Mouse (Mus musculus) urinary bladder, postnatal 0 days (tissue): Measurements from ENCODE around the gene Ogdh. TPM values are rescaled to one million over a fixed set of nuclear protein-coding genes. Genes with fewer than 3 reads are reported as not detected.

ENCODE experiments used
- microRNA-seq: library from miRNA; unstranded; fragments of <30 nt; microRNA quantifications from one replicate; pipeline ENCODE4, GENCODE M21; 2016
- polyA plus RNA-seq: library from polyadenylated mRNA; unstranded; fragments of >200 nt; fragmentation: Nextera tagmentation; extraction: Ambion mirVana; gene quantifications from 2 replicates; pipeline ENCODE4 v1.2.1, GENCODE M21; 2015

Ogdh gene
- polyA plus RNA-seq, result 79.5 and 88.6 TPM in 2 replicates

DNA sequence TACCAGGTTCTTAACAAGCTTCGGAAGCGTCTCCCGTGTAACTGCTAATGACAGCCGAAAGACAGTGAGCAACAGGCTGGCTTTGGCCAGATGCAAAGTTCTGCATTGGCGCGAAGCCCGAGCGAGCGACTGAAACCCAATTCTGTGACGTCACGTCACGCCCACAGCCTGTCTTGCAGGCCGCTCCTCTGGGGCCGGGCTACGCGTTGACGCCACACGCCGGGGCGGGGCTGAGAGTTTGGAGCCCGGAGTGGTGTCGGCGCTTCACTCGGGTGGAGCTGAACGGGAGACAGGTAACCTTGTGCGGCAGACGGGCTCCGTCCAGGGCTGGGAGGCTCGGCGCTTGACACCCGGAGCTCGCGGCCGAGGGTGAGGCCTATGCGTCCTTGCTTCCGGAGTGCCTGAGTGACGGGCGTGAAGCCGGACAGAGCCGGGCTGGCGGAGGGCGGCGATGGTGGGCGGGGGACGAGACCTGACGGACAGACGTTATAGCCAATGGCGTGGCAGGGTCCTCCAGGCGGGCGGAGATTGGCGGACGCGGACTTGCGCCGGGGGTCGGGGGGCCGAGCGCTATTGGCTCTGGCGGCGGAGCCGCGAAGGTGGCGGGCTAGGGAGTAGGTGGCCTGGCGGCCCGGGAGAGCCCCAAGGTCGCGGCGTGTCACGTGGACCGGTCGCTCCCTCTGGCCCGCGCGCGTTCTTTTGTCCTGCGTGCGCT lies at the start of gene Ogdh:
Ogdh (plus strand) TSS at position 233 of the 715 bp plus-strand sequence.

GRCm38 (mm10) chr11:6267320-6268254 lies 23.8 kb upstream of the Ogdh start, which contains the start of gene Ddx56:
Ddx56 (minus strand) TSS chr11:6267772.

GRCm38 (mm10) chr11:6274387-6275093 lies 16.9 kb upstream of the Ogdh start, which contains the start of gene Tmed4:
Tmed4 (minus strand) TSS chr11:6274870.

DNA sequence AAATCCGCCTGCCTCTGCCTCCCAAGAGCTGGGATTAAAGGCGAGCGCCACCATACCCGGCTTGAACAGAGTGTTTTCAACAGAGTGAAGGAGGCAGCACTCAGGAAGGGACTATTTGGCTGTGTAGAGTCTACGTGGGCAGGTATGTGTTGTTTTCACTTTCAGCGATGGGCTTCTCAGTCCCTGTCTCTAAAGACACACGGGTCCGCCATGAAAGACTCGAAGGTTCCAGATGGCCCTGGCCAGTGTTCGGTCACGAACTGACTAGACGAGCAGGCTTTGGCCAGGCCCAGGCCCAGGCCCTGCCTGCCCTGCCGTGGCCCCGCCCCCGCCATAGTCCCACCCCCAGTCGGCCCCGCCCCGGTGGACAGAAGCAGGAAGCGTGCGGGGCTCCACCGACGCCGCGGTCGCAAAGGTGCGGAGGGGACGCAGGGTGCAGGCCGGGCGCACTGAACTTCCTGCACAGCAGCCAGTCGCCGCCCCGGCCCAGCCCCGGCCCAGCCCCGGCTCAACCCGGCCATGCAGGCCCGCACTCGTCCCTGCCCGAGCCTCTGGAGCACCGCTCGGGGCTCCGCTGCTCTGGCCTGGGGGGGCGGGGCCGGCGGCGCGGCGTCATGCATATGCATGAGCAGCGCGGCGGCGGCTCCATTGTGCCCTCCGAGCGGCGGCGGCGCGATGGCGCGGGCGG lies 97.4 kb downstream of the Ogdh start, which contains the start of gene Zmiz2:
Zmiz2 (plus strand) TSS at position 349 of the 688 bp plus-strand sequence.

Small RNA genes within 50 kb of the gene (microRNA-seq; reads per million reads assigned to microRNA genes)
- gene Mir7651, result not detected

Other genes with a start within 250 kb of the Ogdh start
- 1.1 and 1.2 TPM in 2 replicates for gene Camk2b, start 225.3 kb upstream of the Ogdh start, polyA plus RNA-seq
- gene A730071L15Rik, start 91.6 kb upstream of the Ogdh start, polyA plus RNA-seq, result 0.11 and 0.40 TPM in 2 replicates
- 29.0 and 29.7 TPM in 2 replicates for gene Nudcd3, start 91.2 kb upstream of the Ogdh start, polyA plus RNA-seq
- not detected in 2 replicates for gene Npc1l1, start 61.5 kb upstream of the Ogdh start, polyA plus RNA-seq
- 49.8 and 50.4 TPM in 2 replicates for gene Ddx56, start 23.9 kb upstream of the Ogdh start, polyA plus RNA-seq
- 60.3 and 62.7 TPM in 2 replicates for gene Tmed4, start 16.8 kb upstream of the Ogdh start, polyA plus RNA-seq
- 5.5 and 6.1 TPM in 2 replicates for gene Zmiz2, start 97.4 kb downstream of the Ogdh start, polyA plus RNA-seq
- gene Ppia, start 123.8 kb downstream of the Ogdh start, polyA plus RNA-seq, result 4,730 and 5,487 TPM in 2 replicates
- 150 and 156 TPM in 2 replicates for gene H2afv, start 152.8 kb downstream of the Ogdh start, polyA plus RNA-seq
- gene Purb, start 184.3 kb downstream of the Ogdh start, polyA plus RNA-seq, result 21.8 and 26.4 TPM in 2 replicates
- 4.6 and 7.8 TPM in 2 replicates for gene Myo1g, start 229.3 kb downstream of the Ogdh start, polyA plus RNA-seq